Mouse (Mus musculus) E14TG2a.4 (cell line): ENCODE measurements around the gene Slc35e3.

Experiments used
- CTCF ChIP-seq: conservative IDR thresholded peaks from 2 replicates; pipeline ENCODE4 v1.5.1; 2014; ENCODE audit warnings: low read length
- POU5F1 ChIP-seq: IDR thresholded peaks from 2 replicates; pipeline ENCODE4 v1.6.1; 2014; ENCODE audit warnings: low read length, borderline replicate concordance

DNA sequence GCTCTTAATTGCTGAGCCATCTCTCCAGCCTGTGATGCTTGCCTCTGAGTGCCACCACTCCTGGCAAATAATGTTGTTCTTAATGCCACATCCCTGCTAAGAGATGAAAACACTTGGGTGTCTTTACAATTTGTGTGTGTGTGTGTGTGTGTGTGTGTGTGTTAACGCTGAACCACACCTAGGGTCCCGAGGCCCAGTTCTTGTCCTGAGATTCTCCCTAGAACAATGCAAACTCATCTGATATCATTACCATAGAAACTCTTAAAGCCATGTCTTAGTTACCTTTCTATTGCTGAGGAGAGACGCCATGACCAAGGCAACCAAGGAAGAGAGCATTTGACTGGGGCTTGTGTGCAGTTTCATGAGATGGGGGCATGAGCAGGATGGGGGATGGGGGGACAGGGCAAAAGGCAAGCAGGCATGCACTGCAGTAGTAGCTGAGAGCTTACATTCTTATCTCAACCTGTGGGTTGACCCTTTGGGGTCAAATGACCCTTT, 32.1 kb downstream of the Slc35e3 start:
- TF ChIP-seq CTCF (no peak), POU5F1 (no peak)
